Mouse (Mus musculus) bone marrow, adult 2 months (tissue): ENCODE data around the gene Slc22a19. TPM values are rescaled to one million over a fixed set of nuclear protein-coding genes. Genes with fewer than 3 reads are reported as not detected.
"Not testable (repeated sequence)": the region's sequence is repeated elsewhere in the genome, so short reads cannot be mapped to it uniquely, and the experiment has no call there.

ENCODE experiments used
- H3K27ac ChIP-seq: fragments of 200-500 bp; 2 replicates; pipeline ENCODE4 v1.5.1; 2012; ENCODE audit warnings: low read depth, mild to moderate bottlenecking, control low read depth, inconsistent platforms, low read length; ENCODE audit not compliant: control insufficient read depth, poor library complexity, insufficient read depth
- H3K4me1 ChIP-seq: fragments of 200-500 bp; 2 replicates; pipeline ENCODE4 v1.6.1; 2011; ENCODE audit warnings: low read length; ENCODE audit not compliant: control insufficient read depth, insufficient read depth
- H3K4me3 ChIP-seq: fragments of 200-500 bp; replicated peaks from 2 replicates; pipeline ENCODE3; 2011; ENCODE audit warnings: mild to moderate bottlenecking, low read depth, low read length, control low read depth; ENCODE audit not compliant: control insufficient read depth
- CTCF ChIP-seq: fragments of 200-500 bp; IDR thresholded peaks from 2 replicates; pipeline ENCODE4 v1.5.1; 2011; ENCODE audit warnings: low read length, control low read depth; ENCODE audit not compliant: control insufficient read depth, insufficient read depth
- POLR2A ChIP-seq: fragments of 200-500 bp; IDR thresholded peaks from 2 replicates; pipeline ENCODE4 v1.6.1; 2011; ENCODE audit warnings: low read depth, mild to moderate bottlenecking, control low read depth, low read length, borderline replicate concordance; ENCODE audit not compliant: control insufficient read depth
- WGBS: fragments of 180-500 bp; shearing (Covaris S2); methylation state at CpG from one replicate; pipeline ENCODE4 v1.1.7; 2018; 5-methylcytosine and 5-hydroxymethylcytosine counted together
- polyA plus RNA-seq: library from polyadenylated mRNA; stranded (reverse); fragments of >200 nt; gene quantifications from 2 replicates; pipeline ENCODE4 v1.2.4, GENCODE M21; 2011; ENCODE audit warnings: low replicate concordance; ENCODE audit not compliant: missing spikeins, insufficient read depth, insufficient read length

The Slc22a19 gene
- 0.42 TPM in 1 of 2 replicates, not detected in the other for polyA plus RNA-seq

- H3K27ac ChIP-seq, result no peak within 1 kb of the TSS
- no peak within 1 kb of the TSS for H3K4me3 ChIP-seq
- TF ChIP-seq POLR2A, result no peak
- TF ChIP-seq CTCF, result no peak
- no peaks in the 10 kb centered on the region for H3K4me1 ChIP-seq
Measured at GRCm38 (mm10) chr19:7711148-7711547, at the start of gene Slc22a19. Gene Slc22a19 (minus strand): TSS chr19:7711310.

GRCm38 (mm10) chr19:7753371-7753770, 42.3 kb upstream of the Slc22a19 start:
- H3K27ac ChIP-seq, H3K4me1 ChIP-seq, H3K4me3 ChIP-seq: not testable (repeated sequence)
- 60% methylated on average over 13 of the region's 13 CpGs for WGBS

GRCm38 (mm10) chr19:7729543-7729942, 18.4 kb upstream of the Slc22a19 start:
- 55% methylated on average over 1 of the region's 1 CpGs for WGBS
- no peak for TF ChIP-seq CTCF
- TF ChIP-seq POLR2A, result no peak
- no peak overlapping the region for H3K27ac ChIP-seq
- no peaks in the 10 kb centered on the region for H3K4me1 ChIP-seq
- H3K4me3 ChIP-seq, result no peak overlapping the region

- whole genome bisulfite sequencing, result 49% methylated on average over 3 of the region's 3 CpGs
- not testable (repeated sequence) for H3K4me3 ChIP-seq, H3K4me1 ChIP-seq, H3K27ac ChIP-seq
Measured at GRCm38 (mm10) chr19:7693104-7693503, 18.0 kb downstream of the Slc22a19 start.

GRCm38 (mm10) chr19:7691259-7691658, 19.9 kb downstream of the Slc22a19 start:
- no peak overlapping the region for H3K27ac ChIP-seq
- no peak overlapping the region for H3K4me3 ChIP-seq
- no peaks in the 10 kb centered on the region for H3K4me1 ChIP-seq
- TF ChIP-seq CTCF (no peak), POLR2A (no peak)
- WGBS, result 81% methylated on average over 2 of the region's 2 CpGs

GRCm38 (mm10) chr19:7687988-7688387, 23.1 kb downstream of the Slc22a19 start:
- Histone ChIP-seq H3K4me1 (no peaks in the 10 kb centered on the region), H3K27ac (no peak overlapping the region), H3K4me3 (no peak overlapping the region)
- no peak for TF ChIP-seq CTCF
- TF ChIP-seq POLR2A, result no peak
- WGBS, result 70% methylated on average over 1 of the region's 1 CpGs

- 14% methylated on average over 1 of the region's 1 CpGs for WGBS
- TF ChIP-seq POLR2A (no peak), CTCF (no peak)
- no peak overlapping the region for H3K27ac ChIP-seq
- H3K4me1 ChIP-seq, result no peaks in the 10 kb centered on the region
- no peak overlapping the region for H3K4me3 ChIP-seq
Measured at GRCm38 (mm10) chr19:7672033-7672432, 39.1 kb downstream of the Slc22a19 start.

GRCm38 (mm10) chr19:7648913-7649666, 62.0 kb downstream of the Slc22a19 start:
- Histone ChIP-seq H3K27ac (no peak overlapping the region), H3K4me3 (no peak overlapping the region), H3K4me1 (no peaks in the 10 kb centered on the region)
- no peak for TF ChIP-seq POLR2A
- TF ChIP-seq CTCF, result no peak
- WGBS, result 75% methylated on average over 8 of the region's 8 CpGs

GRCm38 (mm10) chr19:7633786-7634185, 77.3 kb downstream of the Slc22a19 start:
- WGBS, result 48% methylated on average over 1 of the region's 1 CpGs

GRCm38 (mm10) chr19:7633021-7633420, 78.1 kb downstream of the Slc22a19 start:
- Histone ChIP-seq H3K27ac (no peak overlapping the region), H3K4me1 (no peaks in the 10 kb centered on the region), H3K4me3 (no peak overlapping the region)
- TF ChIP-seq POLR2A, result no peak
- TF ChIP-seq CTCF, result no peak

More at GRCm38 (mm10) chr19:7633786-7634185, 77.3 kb downstream of the Slc22a19 start:
- no peak overlapping the region for H3K27ac ChIP-seq
- TF ChIP-seq CTCF, result no peak
- no peak for TF ChIP-seq POLR2A
- H3K4me1 ChIP-seq, result no peaks in the 10 kb centered on the region
- H3K4me3 ChIP-seq, result no peak overlapping the region

Other genes starting within 250 kb of the Slc22a19 start
- gene Rtn3, start 228.0 kb downstream of the Slc22a19 start, polyA plus RNA-seq, result 53.1 and 78.4 TPM in 2 replicates
- 15.1 and 16.3 TPM in 2 replicates for gene Atl3, start 217.3 kb downstream of the Slc22a19 start, polyA plus RNA-seq
- gene Pla2g16, start 153.9 kb downstream of the Slc22a19 start, polyA plus RNA-seq, result 23.4 and 49.5 TPM in 2 replicates
- gene Lgals12, start 104.1 kb downstream of the Slc22a19 start, polyA plus RNA-seq, result not detected in 2 replicates
- 0.95 TPM in 1 of 2 replicates, not detected in the other for gene Hrasls5, start 98.8 kb downstream of the Slc22a19 start, polyA plus RNA-seq
- not detected in 2 replicates for gene Slc22a26, start 91.4 kb upstream of the Slc22a19 start, polyA plus RNA-seq